Mouse (Mus musculus) retina, embryonic 14.5 days (tissue): ENCODE measurements around the gene Dnaja4.

Source experiments
- DNase-seq: peaks from one replicate; pipeline ENCODE4 v3.0.0-alpha.2; 2015; ENCODE audit warnings: low spot score

Gene Dnaja4

DNA sequence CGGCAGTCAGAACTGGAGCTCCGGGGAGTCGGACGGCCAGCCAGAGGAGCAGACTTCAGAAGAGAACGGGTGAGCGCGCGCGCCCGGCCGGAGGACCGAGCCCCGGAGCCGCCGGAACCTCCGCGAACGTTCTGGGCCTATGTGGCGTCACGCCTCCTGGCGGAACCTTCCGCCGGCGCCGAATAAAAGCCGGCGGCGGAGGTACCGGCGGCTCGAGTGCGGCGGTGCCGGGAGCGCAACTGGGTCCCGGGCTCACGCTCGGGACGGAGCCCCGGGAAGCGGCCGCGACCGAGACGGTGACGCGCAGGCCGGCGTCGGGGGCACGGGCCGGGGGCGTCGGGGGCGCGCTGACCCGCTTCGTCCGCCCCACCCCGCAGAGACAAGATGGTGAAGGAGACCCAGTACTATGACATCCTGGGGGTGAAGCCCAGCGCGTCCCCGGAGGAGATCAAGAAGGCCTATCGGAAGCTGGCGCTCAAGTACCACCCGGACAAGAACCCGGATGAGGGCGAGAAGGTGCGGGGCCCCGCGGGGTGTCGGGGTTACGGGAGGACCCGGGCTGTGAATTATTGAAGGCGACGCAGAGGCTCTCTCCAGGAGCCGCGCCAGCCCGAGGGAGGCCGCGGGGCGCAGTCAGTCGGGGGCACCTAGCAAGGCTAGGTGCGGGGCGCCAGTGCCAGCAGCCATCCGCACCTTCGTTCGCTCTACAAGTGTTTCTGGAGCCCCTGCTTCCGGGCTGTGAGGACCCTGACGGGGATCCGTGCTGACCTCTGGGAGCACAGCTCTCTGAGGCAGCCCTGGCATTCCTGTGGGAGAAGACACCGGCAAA lies 886 bp downstream of the Dnaja4 start:
- peak; percentile 71 for DNase-seq

DNA sequence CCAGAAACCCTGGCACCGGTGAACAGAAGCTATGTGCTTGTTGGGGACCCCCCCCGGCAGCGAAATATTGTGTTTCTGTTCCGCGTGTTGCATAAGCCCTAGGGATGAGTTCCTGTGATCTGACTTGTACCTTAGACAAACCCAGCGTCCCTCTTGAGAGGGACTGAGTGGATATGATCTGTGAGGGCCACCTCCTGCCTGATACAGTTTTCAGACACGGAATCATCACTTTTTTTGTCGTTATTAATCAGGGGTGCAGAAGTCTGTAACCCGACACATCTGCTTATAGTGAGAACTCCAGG lies 1.5 kb downstream of the Dnaja4 start:
- no peak for DNase-seq

DNA sequence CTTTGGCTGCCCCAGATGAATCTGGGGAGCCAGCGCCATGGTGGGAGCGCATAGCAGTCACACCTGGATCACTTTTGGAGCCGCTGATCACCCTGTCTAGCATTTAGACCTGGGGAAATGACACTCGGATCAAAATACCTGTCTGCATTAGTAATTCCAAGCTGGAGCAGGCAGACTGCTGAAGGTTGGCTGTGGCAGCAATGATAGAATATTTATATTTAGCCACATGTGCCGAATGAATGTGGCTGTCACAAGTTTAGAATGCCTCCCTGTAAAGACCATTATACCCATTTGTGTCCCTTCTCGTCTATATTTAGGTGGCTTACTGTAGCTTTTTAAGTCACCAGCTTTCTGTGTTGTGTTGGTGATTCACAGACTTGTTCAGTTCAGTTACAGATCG lies 2.1 kb downstream of the Dnaja4 start:
- no peak for DNase-seq

DNA sequence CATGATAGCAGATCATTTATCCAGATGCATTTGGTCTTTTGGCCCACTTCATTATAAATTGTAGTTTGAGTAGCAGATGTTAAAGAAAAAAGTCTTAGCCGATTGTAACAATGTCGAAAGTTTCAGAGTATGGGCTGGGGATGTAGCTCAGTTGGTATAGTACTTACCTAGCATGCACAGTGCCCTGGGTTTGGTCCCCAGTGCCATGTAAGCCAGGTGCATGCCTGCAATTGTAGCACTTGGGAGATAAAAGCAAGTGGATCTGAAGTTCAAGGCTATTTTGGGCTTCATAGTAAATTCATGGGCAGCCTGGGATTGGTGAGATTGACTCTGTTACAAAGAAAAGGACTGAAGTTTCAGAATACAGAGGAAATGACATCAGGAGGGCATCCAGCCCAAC lies 3.9 kb downstream of the Dnaja4 start:
- DNase-seq: no peak

DNA sequence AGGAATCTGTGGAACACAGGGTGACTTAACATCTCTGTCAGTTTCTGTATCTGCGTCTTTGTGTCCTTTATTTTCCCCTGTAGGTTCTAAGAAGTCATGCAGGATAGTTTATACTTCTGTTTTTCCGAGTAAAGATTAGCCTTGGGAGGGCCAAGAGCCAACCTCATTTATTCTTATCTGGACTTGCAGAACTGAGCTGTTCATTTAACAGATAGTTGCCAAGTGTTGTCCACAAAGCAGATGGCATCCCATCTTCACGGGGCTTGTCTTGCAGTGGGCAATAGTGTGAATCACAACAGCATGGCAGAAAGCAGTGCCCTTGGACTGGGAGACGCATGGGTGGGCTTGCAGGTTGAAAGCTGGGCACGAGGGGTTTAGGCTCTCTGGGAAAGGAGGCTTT lies 5.7 kb downstream of the Dnaja4 start:
- DNase-seq: no peak

DNA sequence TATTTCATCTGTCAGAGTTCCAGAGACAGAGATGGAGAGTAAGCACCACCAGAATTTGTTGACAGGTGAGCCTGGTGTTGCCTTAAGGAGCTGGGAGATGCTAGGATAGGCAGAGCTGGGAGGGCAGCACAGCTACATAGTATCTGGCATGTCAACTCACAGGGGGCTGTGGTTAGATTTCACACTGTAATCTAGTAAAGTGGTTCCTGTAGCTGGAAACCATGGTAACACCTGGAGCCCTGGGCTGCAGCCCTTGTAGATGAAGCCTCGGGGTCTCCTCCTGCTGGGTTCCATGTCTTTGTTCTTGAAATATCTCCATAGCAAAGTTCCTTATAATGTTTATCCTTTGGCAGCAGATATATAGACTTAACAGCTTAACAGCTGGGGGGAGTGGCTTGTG lies 6.9 kb downstream of the Dnaja4 start:
- DNase-seq: no peak

DNA sequence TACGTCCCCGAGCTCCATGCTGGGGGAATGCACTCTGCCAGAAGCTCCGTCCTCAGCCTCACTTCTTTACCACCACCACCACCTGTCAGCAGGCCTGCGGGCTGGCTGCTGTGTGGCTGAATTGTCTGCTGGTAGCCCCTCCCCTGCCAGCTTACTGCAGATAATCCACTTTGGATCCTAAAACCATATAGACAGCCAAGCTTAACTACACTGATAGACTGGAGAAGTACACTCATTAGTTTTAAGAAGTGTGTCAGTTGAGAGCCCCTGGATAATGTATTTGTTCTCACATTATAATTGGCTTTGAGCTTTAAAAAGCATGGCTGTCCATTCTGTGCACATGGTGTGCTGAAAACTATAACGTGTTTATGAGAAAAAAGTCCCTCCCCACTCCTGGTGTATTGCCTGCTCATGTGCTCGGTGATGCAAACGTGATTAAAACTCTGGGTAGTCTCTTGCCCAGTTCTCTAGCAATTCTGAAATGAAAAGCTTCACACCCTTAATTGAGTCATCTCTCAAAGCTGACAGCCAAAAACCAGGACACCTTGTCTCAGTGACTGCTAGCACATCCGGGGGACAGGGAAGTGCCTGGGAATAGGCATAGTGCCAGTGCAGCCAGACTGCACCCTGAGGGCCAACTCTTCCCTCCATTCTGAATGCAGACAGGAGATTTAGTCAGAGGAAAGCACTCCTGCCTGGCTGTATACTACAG lies 8.8 kb downstream of the Dnaja4 start:
- DNase-seq: peak; percentile 43

DNA sequence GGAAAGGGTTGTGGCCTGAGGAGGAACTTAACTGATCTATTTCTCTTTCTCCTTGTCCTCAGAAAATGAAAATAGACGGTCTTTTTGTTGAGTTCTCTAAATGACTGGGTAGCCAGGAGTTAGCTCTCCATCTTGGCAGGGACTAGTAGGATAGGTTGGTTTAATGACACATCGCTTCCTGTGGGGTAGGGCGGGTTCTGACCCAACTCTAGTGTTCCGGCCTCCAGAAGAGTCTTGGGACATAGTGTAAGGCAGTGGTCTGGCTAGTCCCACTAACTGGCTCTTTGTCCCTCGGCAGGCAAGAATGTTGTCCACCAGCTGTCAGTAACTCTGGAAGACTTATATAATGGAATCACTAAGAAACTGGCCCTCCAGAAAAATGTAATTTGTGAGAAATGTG lies 9.4 kb downstream of the Dnaja4 start:
- no peak for DNase-seq

DNA sequence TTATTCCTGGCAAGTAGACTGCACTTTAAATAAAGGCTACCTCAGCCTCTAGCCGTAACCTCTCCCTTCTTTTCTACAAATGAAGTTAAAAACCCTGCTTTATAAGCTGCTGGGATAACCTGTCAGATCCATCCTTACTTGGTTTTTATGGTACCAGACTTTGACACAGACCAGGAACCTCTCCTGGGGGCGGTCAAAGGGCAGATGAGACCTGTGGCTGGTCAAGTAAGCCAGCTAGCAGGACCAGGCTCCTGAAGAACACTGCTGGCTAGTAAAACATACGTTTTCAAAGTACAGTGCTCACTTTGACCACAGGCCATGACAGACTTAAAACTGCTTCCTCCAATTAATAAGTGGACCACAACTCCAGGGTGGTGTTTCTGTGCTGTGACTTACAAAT lies 17.1 kb downstream of the Dnaja4 start:
- DNase-seq: no peak

DNA sequence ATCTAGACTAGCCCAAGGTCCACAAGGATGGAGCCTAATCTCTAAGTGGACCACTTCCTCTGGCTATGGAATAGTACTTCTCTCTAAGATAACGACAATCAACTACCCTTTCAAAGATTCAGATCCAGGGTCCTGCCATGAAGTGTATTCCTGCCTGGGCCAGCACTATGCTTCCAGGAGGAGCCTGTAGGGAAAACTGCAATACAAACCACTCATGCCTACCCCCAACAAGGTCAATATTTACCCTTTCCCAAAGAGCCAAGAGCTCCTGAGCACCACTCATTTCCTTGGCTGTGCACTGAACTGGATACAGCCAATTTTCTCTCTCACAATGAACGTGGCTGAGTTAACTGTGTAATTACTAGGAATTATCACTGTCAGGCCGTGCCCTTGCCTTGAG lies 18.9 kb downstream of the Dnaja4 start:
- no peak for DNase-seq

DNA sequence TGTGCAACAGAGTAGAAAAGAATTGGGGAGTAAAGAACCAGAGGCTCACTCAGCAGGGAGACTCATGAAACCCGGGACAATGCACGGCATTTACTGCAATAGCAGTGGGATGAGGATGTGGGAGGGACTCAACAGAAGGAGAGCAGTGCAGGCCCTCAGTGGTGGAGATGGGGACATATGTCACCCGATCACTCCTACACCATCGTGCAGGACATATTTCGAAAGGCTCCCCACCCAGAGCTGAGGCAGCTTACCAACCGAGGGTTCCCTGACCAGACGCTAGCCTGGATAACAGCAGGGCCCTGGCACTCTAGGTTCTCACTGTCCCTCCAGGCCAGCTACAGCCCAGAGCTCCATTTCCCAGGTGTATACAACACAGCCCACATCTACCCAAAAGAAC lies 23.5 kb downstream of the Dnaja4 start:
- DNase-seq: no peak

DNA sequence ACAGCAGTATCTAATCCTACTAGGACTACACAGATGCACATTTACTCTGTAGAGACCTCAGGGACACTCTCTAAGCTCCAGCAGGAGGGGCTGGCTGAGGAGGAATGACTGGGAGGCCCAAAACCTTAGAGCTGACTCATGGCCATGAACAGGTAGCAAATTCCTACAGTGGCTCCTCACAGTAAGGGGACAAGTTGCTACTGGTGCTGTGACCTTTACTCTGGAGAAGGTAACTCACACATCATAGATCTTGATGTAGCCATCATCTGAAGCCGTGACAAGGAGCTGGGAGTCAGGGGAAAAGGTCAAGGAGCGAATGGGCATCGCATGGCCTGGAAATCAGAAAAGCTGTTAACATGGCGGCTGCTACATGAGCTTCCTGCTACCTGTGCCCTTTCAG lies 23.9 kb downstream of the Dnaja4 start:
- no peak for DNase-seq

DNA sequence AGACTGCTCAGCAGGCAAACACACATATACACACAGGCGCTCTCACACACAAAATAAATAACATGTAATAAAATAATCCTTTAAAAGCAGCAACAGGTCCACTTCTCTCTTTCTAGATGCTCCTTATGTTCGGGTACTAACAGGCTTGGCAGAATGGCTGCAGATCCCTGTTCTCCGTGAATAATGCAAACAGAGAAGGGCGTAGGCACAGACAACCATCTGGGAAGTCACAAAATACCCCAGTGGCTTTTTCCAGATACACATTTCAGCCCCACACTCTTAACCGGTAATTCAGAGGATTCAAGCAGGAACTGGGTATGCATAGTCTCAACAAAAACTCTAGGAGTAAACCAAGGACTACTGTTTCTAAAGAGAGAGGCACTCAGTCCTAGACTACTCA lies 27.6 kb downstream of the Dnaja4 start:
- no peak for DNase-seq

DNA sequence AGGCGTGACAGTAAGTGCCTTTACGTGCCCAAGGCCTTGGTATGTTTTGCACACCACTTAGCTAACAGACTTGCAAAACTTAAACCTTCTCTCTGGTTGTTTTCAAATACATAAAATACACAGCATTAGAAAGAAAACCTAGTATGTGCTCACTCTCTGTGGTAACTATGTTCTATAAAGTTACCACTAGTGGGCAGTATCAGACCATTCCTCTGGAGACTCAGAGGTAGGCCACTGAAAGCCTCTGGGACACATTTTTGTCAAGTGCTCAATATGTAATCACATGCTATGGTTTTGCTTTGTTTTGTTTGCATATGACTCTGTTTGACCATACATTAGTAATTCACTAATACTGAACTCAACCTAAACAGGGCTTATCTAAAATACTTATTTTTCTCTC lies 33.4 kb downstream of the Dnaja4 start:
- peak; percentile 80 for DNase-seq

DNA sequence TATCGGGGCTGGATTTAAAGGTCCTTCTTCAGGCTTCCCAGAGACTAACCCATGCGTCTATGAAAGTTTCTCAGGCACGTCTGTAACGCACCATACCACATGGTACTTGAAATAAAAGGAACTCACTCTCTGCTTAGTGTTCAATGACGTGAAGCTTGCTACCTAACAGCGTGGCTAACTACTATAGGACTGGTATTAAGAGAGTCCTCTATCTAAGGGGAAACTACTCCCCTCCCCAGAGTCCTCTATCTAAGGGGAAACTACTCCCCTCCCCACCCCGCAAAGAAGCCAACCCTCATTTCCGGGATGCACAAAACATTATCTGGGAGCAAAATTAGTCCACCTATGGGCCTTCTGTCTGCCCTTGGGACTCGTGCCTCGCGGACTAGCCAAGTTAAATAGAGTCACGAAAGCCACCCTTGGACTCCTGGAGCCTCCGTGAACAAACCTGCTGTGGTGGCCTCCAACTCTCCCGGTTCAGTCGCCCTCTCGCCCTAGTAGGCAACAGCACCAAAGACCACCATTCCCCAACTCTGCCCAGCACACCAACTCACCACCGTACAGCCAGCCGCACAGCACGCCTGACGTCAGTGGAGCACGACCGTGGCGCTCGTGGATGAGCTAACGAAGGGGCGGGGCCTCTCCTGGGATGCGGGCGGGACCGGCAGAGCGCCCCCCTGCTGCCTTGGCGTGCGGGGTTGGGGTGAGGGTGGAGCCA lies 35.4 kb downstream of the Dnaja4 start, which contains the start of gene Wdr61:
TSS of gene Wdr61 (minus strand) at position 599 of the 718 bp plus-strand sequence.
- peak; percentile 98 for DNase-seq

DNA sequence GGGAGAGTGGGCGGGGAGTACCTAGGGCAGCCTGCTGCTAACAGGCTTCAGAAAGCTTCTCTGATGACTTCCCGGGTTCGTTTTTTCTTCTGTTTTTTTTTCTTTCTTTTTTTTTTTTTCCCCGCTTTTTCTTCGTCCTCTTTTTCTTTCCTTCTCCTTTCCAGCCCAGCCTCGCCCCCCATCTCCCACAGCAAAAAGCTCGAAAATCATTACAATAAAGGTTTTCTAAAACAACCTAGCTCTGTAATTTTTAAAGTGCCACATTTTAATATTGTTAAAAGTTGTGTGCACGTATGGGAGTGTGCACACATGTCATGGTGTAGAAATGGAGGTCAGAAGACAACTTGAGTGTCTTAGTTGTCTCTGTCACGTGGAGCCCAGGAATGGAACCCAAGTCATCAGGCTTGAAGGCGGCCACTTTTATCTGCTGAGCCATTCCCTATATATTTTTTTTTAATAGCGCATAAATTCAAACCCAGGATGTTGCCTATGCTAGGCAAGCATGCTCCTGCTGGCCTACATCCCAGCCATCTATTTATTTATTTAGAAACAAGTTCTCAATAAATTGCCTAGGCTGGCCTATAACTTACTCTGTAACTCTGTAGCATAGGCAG lies 36.1 kb downstream of the Dnaja4 start:
- no peak for DNase-seq

DNA sequence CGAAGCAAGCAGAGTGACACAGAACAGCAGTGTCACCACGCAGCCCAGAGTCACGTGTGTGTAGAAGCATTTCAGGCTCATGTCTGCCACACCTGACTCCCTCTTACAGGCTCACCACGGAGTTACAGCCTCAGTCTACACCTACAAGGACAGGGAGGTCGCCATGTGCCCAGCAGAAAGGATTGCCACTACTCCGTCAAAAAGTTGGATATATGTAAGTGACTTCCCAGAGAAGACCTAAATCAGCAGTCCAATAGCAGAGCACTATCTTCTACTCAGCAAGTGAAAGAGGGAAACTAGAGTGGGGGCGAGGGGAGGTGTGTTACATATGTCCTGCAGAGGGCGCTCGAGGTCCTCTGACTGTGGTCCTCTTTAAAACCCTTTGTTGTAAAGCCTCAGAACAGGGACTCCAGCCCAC lies 37.6 kb downstream of the Dnaja4 start:
- DNase-seq: peak; percentile 97

DNA sequence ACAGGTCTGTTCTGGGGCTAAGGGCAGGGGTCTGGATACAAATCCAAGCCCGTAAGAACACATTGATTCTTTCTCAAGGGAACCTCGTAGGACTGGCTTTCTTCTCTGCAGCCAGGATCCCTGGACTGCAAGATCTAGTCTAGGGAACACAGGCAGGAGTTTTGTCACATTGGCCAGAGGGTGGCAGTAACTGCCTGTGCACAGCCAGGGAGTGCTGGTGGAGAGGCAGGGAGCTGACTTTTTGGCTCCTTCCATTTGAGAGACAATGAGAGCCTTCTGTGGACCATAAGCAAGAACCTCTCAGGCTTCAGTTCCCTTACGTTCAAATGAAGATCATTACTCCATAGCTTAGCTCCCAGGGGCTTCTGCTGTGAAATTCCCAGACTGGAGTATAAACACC lies 39.7 kb downstream of the Dnaja4 start:
- peak; percentile 83 for DNase-seq

DNA sequence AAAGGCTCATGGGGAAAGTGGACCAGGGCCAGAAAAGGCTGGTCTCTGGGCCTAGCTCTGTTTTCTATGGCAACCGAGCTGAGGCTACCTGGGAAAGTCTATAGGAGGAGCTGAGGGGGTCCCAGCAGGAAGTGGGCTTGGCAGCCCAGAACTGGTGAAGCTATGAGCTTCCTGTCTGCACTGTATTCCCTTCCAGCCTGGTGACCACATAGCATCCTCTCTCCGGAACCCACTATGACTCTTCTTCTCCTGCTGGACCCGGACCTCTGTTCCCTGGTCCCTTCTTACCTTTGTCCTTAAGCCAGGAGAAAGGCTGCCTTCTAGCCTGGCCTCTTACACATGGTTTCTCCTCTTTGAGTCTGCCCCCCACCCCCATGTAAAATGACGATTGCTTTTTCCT lies 45.2 kb downstream of the Dnaja4 start:
- DNase-seq: no peak

DNA sequence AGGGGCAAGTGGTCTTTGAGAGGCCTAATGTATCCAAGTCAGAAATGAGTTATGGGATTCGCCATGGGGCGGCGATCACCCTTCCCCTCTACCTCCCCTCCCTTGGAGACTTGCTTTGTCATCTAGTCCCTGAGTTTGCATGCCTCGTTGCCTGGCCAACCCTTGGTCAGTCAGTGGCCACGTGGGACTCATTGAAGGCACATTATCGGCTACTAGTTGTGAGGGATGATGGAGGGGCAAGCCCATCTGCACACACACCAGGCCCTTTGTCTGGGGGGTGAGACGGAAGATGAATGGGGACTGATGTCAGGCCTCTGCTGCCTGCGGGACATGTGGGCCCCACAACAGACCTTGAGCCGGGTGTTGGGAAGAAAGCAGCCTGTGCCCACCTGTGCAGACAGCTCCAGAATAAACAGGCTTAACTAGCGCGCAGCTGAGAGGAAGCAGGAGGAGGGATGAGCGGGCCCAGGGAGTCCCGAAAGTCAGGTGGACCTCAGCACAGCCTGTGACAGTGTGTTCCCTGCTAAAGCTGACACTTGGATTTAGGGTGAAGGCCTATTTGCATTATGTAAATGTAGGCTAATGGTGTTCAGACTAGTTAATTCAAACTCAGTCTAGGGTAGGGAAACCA lies 47.2 kb downstream of the Dnaja4 start:
- DNase-seq: no peak

DNA sequence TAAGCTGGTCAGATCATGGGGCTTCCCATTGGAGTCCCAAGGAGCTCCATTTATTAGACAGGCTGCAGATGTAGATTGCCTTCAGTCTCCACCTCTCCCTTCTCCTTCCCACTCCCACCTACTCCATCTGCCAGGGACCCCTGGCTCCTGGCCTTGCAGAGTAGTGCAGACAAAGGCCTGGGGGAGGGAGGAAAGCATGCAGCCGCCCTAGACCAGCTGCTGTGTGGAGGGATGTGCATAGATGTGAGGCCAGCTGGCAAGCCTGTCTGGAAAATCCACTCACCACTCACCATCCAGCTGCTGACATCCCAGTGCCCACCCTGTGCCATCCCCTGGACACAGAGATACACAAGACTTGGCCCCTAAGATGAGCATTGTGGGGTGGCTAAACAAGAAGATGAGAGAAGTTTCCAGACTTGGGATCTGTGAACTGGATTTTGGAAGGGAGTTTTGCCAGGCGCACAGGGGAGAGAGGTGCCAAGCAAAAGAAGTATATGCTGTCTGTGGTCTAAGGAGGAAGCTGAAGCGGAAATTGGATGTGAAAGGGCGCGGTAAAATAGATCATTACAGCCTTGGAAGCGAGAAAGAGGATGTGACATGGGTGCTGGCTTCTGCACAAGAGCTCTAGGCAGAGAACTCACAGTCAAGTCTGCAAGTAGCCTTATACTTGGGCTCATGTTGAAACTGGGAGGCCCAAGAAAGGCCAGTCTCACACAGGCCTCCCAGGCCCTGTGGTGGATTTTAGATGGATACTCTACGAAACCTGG lies 51.7 kb downstream of the Dnaja4 start:
- no peak for DNase-seq
